Mouse (Mus musculus) T-cell, adult 66 days (primary cell): Measurements from ENCODE around the gene Tacr2. TPM values are rescaled to one million over a fixed set of nuclear protein-coding genes. Genes with fewer than 3 reads are reported as not detected.

Experiments used
- total RNA-seq, 2 experiments: library from RNA; stranded (reverse); gene quantifications; 3 replicates in 1 of 2; 4 replicates in 1 of 2; pipeline ENCODE4 v1.2.4; 2023

Gene Tacr2
- total RNA-seq = not detected

GRCm38 (mm10) chr10:62252000-62252488, at the start of gene Tacr2:
Gene Tacr2 (plus strand): TSS chr10:62252438.

DNA sequence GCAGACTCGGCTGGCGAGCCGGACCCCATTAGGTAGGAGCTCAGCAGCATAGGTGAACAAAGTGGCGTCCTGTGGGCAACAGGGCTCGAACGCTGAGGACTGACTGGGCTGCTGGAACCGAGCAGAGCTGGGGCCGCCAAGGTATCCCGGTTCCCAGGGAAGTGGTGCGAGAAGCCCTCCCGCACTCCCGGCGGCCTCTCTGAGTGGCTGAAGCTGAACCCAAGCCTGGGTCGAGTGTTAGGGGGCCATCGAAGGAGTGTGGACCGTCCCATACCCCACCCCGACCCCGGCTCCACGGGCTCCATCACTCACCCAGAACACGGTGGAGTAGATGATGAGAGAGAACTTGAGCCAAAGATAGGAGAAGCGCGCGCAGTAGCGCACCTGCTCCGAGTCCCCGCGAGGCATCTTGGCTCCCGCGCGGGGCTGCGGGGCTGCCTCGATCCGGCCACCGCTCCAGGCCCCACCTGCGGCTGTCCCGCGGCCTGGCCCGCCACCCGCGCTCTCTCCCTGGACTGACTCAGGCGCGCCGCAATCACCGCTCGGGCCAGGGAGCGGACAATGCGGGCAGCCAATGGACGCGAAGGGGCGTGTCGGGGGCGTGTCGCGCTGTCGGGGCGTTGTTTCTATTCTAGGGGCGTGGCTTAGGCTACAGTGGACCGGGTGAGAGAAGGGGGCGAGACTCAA, 21.4 kb upstream of the Tacr2 start, which contains the start of gene Tspan15:
Gene Tspan15, minus strand, starts transcription at position 544 of the 687 bp plus-strand sequence.

Other genes starting within 250 kb of the Tacr2 start
- gene Neurog3, start 119.3 kb upstream of the Tacr2 start, total RNA-seq = not detected
- 1 to 10 TPM; 3.6 to 4.0 TPM for gene Fam241b, start 108.5 kb upstream of the Tacr2 start, total RNA-seq
- 1 to 10 TPM; 1.5 to 3.3 TPM for gene Tspan15, start 21.2 kb upstream of the Tacr2 start, total RNA-seq
- 10 to 100 TPM; 76.7 to 83.6 TPM for gene Hk1, start 127.5 kb downstream of the Tacr2 start, total RNA-seq
- not detected for gene Hkdc1, start 170.1 kb downstream of the Tacr2 start, total RNA-seq
- gene 4930507D05Rik, start 197.1 kb downstream of the Tacr2 start, total RNA-seq = 1 to 10 TPM in 1 of 2 experiments, not detected in 1; 1.5 TPM
- gene Supv3l1, start 197.3 kb downstream of the Tacr2 start, total RNA-seq = 10 to 100 TPM; 22.1 to 28.4 TPM
- 10 to 100 TPM; 25.5 to 28.5 TPM for gene Vps26a, start 234.4 kb downstream of the Tacr2 start, total RNA-seq